Mouse (Mus musculus) limb, embryonic 12.5 days (tissue): ENCODE results near the gene Prdm10. TPM values are rescaled to one million over a fixed set of nuclear protein-coding genes. Genes with fewer than 3 reads are reported as not detected.

ENCODE experiments used
- ATAC-seq: fragments of 200-750 bp; cut with Nextera tagmentation; 2 replicates; pipeline ENCODE4 v1.8.0; 2017; ENCODE audit warnings: low read depth, moderate TSS enrichment; ENCODE audit not compliant: insufficient number of reproducible peaks, insufficient read depth, low FRiP score, low TSS enrichment
- H3K27ac ChIP-seq: fragments of 300-500 bp; sonication (generic); 2 replicates; pipeline ENCODE4 v1.5.1; 2016; ENCODE audit warnings: mild to moderate bottlenecking, moderate library complexity
- H3K27me3 ChIP-seq: fragments of 300-500 bp; sonication (generic); 2 replicates; pipeline ENCODE4 v1.6.1; 2016; ENCODE audit warnings: mild to moderate bottlenecking, moderate library complexity
- H3K36me3 ChIP-seq: fragments of 300-500 bp; sonication (generic); 2 replicates; pipeline ENCODE4 v1.6.1; 2016; ENCODE audit warnings: mild to moderate bottlenecking, moderate library complexity
- H3K4me1 ChIP-seq: fragments of 300-500 bp; sonication (generic); replicated peaks from 2 replicates; pipeline ENCODE4 v1.6.1; 2016
- H3K4me2 ChIP-seq: fragments of 300-500 bp; sonication (generic); 2 replicates; pipeline ENCODE4 v1.6.1; 2016; ENCODE audit warnings: mild to moderate bottlenecking, moderate library complexity
- H3K4me3 ChIP-seq: fragments of 300-500 bp; sonication (generic); replicated peaks from 2 replicates; pipeline ENCODE4 v1.5.1; 2016; ENCODE audit warnings: mild to moderate bottlenecking
- H3K9ac ChIP-seq: fragments of 300-500 bp; sonication (generic); replicated peaks from 2 replicates; pipeline ENCODE4 v1.6.1; 2016; ENCODE audit warnings: mild to moderate bottlenecking, moderate library complexity
- H3K9me3 ChIP-seq: fragments of 300-500 bp; sonication (generic); 2 replicates; pipeline ENCODE4 v1.6.1; 2016; ENCODE audit warnings: mild to moderate bottlenecking, moderate library complexity
- WGBS: fragments of 180-500 bp; shearing (Covaris S2); methylation state at CpG from one replicate; pipeline ENCODE4 v1.1.7; 2016; 5-methylcytosine and 5-hydroxymethylcytosine counted together
- polyA plus RNA-seq: library from polyadenylated mRNA; unstranded; fragments of >200 nt; fragmentation: Nextera tagmentation; extraction: Ambion mirVana; gene quantifications from 2 replicates; pipeline ENCODE4 v1.2.1, GENCODE M21; 2016

The Prdm10 gene
- polyA plus RNA-seq, 1 experiment from 2014 or later, result 6.3 TPM

GRCm38 (mm10) chr9:31246421-31246820 is 33.9 kb upstream of the Prdm10 start:
- no peaks in the 10 kb centered on the region for H3K4me1 ChIP-seq
- H3K9ac ChIP-seq, result no peak overlapping the region
- no peaks in the 10 kb centered on the region for H3K36me3 ChIP-seq
- H3K27me3 ChIP-seq, result no peaks in the 10 kb centered on the region
- no peak for ATAC-seq
- WGBS, result 64% methylated on average over 6 of the region's 6 CpGs
- no peaks in the 10 kb centered on the region for H3K9me3 ChIP-seq
- H3K4me2 ChIP-seq, result no peak overlapping the region
- H3K27ac ChIP-seq, result no peak overlapping the region
- H3K4me3 ChIP-seq, result no peak overlapping the region

DNA sequence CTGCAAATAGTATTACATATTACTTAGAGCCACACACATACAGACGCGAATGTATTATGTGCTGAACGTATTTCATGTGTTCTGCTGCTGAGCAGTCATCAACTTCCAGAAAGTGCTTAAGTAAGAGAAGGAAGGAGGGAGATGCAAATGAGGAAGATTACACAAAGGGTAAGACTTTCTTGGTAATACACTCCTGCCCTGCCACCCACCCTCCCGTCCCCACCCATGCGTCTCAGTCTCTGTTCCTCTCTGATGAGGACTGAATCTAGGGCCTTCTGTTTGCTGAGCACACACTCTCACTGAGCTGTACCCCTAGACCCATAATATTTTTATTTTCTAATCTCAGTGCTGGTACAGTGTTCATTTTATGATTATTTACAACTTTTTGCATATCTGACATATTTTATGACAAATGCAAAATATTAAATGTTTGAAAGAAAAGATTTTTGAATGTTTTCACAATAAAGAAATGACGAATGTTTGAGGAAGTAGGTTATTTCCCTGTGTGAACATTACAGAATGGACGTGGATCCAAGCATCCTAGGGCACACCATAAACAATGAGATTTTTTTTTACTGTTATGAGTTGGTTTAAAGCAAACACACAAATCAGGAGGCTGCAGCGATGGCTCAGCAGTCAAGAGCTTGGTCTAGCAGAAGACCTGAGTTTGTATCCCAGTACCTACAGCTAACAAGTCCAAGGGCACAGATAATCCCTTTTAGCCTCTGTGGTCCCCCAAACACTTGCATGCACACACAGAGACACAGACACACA is 32.7 kb upstream of the Prdm10 start:
- Histone ChIP-seq H3K27ac (no peak overlapping the region), H3K27me3 (no peaks in the 10 kb centered on the region), H3K36me3 (no peaks in the 10 kb centered on the region), H3K4me2 (no peak overlapping the region), H3K9ac (no peak overlapping the region), H3K9me3 (no peaks in the 10 kb centered on the region), H3K4me1 (no peaks in the 10 kb centered on the region), H3K4me3 (no peak overlapping the region)
- no peak for ATAC-seq
- 79% methylated on average over 8 of the region's 8 CpGs for WGBS

DNA sequence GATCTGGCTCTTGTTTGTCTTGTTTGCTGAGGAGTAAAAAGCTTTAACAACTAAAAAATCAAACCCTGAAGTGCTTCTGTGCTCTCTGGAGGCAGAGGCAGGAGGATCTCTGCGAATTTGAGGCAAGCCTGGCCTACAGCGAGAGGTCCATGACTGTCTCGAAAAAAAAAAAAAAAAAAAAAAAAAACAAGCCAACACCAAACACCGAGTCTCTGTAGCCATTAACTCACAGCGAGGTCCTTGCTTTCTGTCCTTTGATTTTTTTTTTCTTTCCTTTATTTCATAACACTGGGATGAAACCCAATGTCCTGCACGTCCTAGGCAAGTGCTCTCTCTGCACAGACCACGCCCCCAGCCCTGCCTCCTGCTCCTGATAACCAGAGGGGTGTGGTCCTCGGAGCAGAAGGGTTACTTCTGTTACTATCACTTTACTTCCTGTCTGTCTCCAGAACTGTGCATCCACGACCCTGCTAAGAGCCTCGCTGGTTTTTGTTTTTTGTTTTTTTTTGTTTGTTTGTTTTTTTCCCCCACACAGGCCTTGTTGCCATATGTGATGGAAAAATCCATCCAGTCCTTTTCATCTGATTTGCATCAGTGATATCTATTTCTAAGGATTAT is 28.0 kb upstream of the Prdm10 start:
- ATAC-seq, result no peak
- Histone ChIP-seq H3K9me3 (no peaks in the 10 kb centered on the region), H3K36me3 (no peaks in the 10 kb centered on the region), H3K4me1 (no peaks in the 10 kb centered on the region), H3K4me2 (no peak overlapping the region), H3K4me3 (no peak overlapping the region), H3K9ac (no peak overlapping the region), H3K27me3 (no peaks in the 10 kb centered on the region), H3K27ac (no peak overlapping the region)
- 79% methylated on average over 10 of the region's 10 CpGs for WGBS

- no peak overlapping the region for H3K4me2 ChIP-seq
- H3K9ac ChIP-seq, result no peak overlapping the region
- ATAC-seq, result no peak
- 0 out of 2 replicates have a peak overlapping the region, but pooled peaks have one; percentile 45 for H3K27ac ChIP-seq
- H3K9me3 ChIP-seq, result no peaks in the 10 kb centered on the region
- H3K4me1 ChIP-seq, result no peaks in the 10 kb centered on the region
- no peaks in the 10 kb centered on the region for H3K36me3 ChIP-seq
- H3K4me3 ChIP-seq, result no peak overlapping the region
- H3K27me3 ChIP-seq, result no peaks in the 10 kb centered on the region
- 66% methylated on average over 10 of the region's 10 CpGs for WGBS
These were observed 27.0 kb upstream of the Prdm10 start for GRCm38 (mm10) chr9:31253311-31253734.

DNA sequence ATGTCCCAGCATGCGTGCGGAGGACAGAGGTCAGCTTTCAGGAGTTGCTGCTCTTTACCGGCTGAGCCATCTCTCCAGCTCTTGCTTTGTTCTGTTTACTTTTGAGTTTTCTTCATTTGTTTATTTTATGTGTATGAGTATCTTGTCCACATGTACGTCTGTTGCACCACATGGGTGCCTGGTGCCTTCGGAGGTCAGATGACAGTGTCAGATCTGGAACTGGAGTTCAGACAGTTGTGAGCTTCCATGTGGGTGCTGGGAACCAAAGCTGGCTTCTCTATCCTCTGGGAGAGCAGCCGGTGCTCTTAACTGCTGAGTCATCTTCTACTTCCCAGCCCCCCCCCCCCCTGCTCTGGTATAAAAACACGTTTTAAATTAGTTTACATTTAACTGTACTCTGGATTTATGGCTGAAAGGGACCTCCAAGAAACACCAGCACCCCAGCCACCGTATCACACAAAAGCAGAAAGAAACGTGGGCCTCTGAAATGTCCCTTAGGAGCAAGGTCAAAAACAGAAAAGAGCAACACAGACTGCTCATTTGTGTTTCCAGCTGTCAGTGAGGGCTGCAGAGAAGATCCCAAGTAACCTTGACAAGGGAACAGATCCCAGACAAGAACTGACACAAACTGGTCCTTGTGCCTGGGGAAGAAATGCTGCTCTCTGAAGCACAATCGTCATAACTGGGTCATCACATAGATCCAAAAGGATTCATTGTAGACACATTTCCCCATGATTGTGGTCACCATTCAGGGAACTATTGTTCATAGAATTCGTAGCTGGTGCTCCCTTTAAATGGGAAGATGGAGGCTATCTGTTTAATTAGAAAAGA is 26.3 kb upstream of the Prdm10 start:
- no peak overlapping the region for H3K4me3 ChIP-seq
- H3K4me1 ChIP-seq, result no peaks in the 10 kb centered on the region
- ATAC-seq, result no peak
- H3K36me3 ChIP-seq, result no peaks in the 10 kb centered on the region
- 78% methylated on average over 11 of the region's 11 CpGs for WGBS
- H3K27me3 ChIP-seq, result no peaks in the 10 kb centered on the region
- H3K27ac ChIP-seq, result 0 out of 2 replicates have a peak overlapping the region, but pooled peaks have one; percentile 45
- no peak overlapping the region for H3K9ac ChIP-seq
- no peaks in the 10 kb centered on the region for H3K9me3 ChIP-seq
- H3K4me2 ChIP-seq, result no peak overlapping the region

GRCm38 (mm10) chr9:31254697-31255004 is 25.7 kb upstream of the Prdm10 start:
- no peak for ATAC-seq
- Histone ChIP-seq H3K4me3 (no peak overlapping the region), H3K36me3 (no peaks in the 10 kb centered on the region), H3K4me1 (no peaks in the 10 kb centered on the region), H3K9me3 (no peaks in the 10 kb centered on the region), H3K4me2 (no peak overlapping the region), H3K27ac (0 out of 2 replicates have a peak overlapping the region, but pooled peaks have one; percentile 29), H3K27me3 (no peaks in the 10 kb centered on the region), H3K9ac (no peak overlapping the region)
- 91% methylated on average over 7 of the region's 7 CpGs for WGBS

GRCm38 (mm10) chr9:31255953-31256352 is 24.4 kb upstream of the Prdm10 start:
- 83% methylated on average over 7 of the region's 7 CpGs for WGBS

GRCm38 (mm10) chr9:31258237-31258636 is 22.1 kb upstream of the Prdm10 start:
- Histone ChIP-seq H3K4me2 (no peak overlapping the region), H3K4me1 (no peaks in the 10 kb centered on the region), H3K9ac (no peak overlapping the region), H3K27me3 (no peaks in the 10 kb centered on the region), H3K36me3 (no peaks in the 10 kb centered on the region), H3K27ac (no peak overlapping the region), H3K9me3 (no peaks in the 10 kb centered on the region), H3K4me3 (no peak overlapping the region)
- no peak for ATAC-seq
- 71% methylated on average over 3 of the region's 3 CpGs for WGBS

More at GRCm38 (mm10) chr9:31255953-31256352, 24.4 kb upstream of the Prdm10 start:
- no peaks in the 10 kb centered on the region for H3K36me3 ChIP-seq
- ATAC-seq, result no peak
- no peak overlapping the region for H3K4me2 ChIP-seq
- no peaks in the 10 kb centered on the region for H3K9me3 ChIP-seq
- no peaks in the 10 kb centered on the region for H3K27me3 ChIP-seq
- H3K27ac ChIP-seq, result no peak overlapping the region
- H3K4me1 ChIP-seq, result no peaks in the 10 kb centered on the region
- no peak overlapping the region for H3K4me3 ChIP-seq
- no peak overlapping the region for H3K9ac ChIP-seq

DNA sequence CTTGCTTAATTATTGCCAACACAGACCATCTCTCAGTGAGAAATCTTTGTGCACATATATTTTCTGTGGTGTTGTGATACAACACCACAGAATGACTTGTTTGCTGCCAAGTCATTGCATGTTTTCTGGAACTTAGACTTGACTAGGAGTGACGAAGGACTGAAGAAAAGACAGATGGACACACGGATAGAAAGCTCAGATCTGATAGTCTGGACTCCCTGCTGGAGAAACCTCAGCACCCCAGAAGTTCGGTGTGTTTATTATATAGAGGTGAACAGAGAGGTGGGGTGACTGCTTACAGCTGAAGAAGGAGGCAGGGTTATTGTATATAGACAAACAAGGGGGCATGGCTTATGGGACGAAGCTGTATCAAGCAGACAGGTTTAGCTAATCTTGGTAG is 20.1 kb upstream of the Prdm10 start:
- no peak overlapping the region for H3K4me2 ChIP-seq
- ATAC-seq, result no peak
- no peaks in the 10 kb centered on the region for H3K36me3 ChIP-seq
- H3K4me3 ChIP-seq, result no peak overlapping the region
- H3K27me3 ChIP-seq, result no peaks in the 10 kb centered on the region
- WGBS, result 83% methylated on average over 4 of the region's 4 CpGs
- no peak overlapping the region for H3K9ac ChIP-seq
- no peaks in the 10 kb centered on the region for H3K9me3 ChIP-seq
- no peaks in the 10 kb centered on the region for H3K4me1 ChIP-seq
- H3K27ac ChIP-seq, result no peak overlapping the region

- no peak for ATAC-seq
These were observed 17.9 kb upstream of the Prdm10 start for GRCm38 (mm10) chr9:31262226-31263105.

More at GRCm38 (mm10) chr9:31262226-31263105, 17.9 kb upstream of the Prdm10 start:
- WGBS, result 26% methylated on average over 4 of the region's 4 CpGs
- 0 out of 2 replicates have a peak, but pooled peaks cover 8% of the 10 kb centered on the region for H3K4me1 ChIP-seq
- no peak overlapping the region for H3K4me3 ChIP-seq
- no peak overlapping the region for H3K27ac ChIP-seq
- no peak overlapping the region for H3K4me2 ChIP-seq
- no peaks in the 10 kb centered on the region for H3K9me3 ChIP-seq
- no peak overlapping the region for H3K9ac ChIP-seq
- H3K27me3 ChIP-seq, result no peaks in the 10 kb centered on the region
- H3K36me3 ChIP-seq, result no peaks in the 10 kb centered on the region
